Comparison of ENCODE assay signal across 8 mouse cellular contexts in the genomic region with DNA sequence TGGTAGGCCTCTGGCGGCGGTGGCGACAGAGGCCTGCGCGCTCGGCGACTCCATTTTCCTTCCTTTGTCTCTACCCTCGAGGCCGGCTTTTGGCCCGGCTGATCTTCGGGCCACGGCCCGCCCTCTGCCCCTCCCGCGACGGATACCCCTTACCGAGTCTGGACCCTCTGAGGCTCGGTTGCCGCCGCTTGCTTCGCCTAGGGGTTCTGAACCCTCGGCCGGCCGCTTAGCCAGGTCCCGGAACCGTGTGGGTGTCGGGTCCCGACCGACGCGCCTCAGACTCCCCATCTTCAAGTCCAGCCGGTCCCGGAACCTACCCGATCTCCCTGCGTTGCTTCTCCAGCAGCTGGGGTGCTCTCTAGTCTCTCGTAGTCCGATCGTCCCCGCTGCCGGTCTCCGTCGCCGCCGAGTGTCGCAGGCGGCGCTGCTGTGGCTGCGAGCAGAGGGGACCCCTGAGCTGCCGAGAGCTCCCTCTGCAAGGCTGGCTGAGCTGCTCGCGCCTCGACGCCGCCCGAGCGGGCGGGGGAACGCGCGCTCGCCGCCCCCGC. TPM values are rescaled to one million over a fixed set of nuclear protein-coding genes. Genes with fewer than 3 reads are reported as not detected.
DNase-seq lines count a peak whose midpoint lies in the region; ATAC-seq and TF ChIP-seq lines count a peak whose summit lies in the region.

A gene (minus strand): TSS at position 431 of the 548 bp plus-strand sequence.

- H3K36me3 ChIP-seq in embryonic facial prominence, embryonic 15.5 days: no peaks in the 10 kb centered on the region
- peaks cover under 1% of the 10 kb centered on the region; the same call in 1 of the 2 replicates for H3K36me3 ChIP-seq in hindbrain, embryonic 13.5 days
- H3K36me3 ChIP-seq in liver, adult 2 months (ENCODE audit: control insufficient read depth, insufficient read depth, low read length): no peaks in the 10 kb centered on the region

- DNase-seq in layer of hippocampus, adult 11-12 months (ENCODE audit: low spot score): peak; percentile 55
- DNase-seq in layer of hippocampus, adult 9-10 months (ENCODE audit: low spot score): no peak
- DNase-seq in adrenal gland, postnatal 10 days: peak; percentile 72
- peak; percentile 41 for DNase-seq in liver, adult 2 months (ENCODE audit: extremely low read depth, low read depth, low spot score)
- DNase-seq in thymus, postnatal 0 days (ENCODE audit: low spot score): peak; percentile 74

- H3K27ac ChIP-seq in embryonic facial prominence, embryonic 15.5 days (replicated peaks): peak within 1 kb of the TSS; percentile 100
- peak within 1 kb of the TSS; percentile 100 for H3K27ac ChIP-seq in hindbrain, embryonic 13.5 days
- H3K27ac ChIP-seq in liver, adult 2 months (replicated peaks; ENCODE audit: insufficient read depth, low read depth, low read length): peak within 1 kb of the TSS; percentile 97

- H3K79me2 ChIP-seq in liver, adult 2 months (ENCODE audit: control insufficient read depth, insufficient read depth, low read length): peaks cover 14% of the 10 kb centered on the region

- under 1% methylated on average over 56 of the region's 63 CpGs for WGBS in embryonic facial prominence, embryonic 15.5 days
- under 1% methylated on average over 49 of the region's 63 CpGs for WGBS in hindbrain, embryonic 13.5 days
- WGBS in liver, adult 2 months: under 1% methylated on average over 63 of the region's 63 CpGs

- peak within 1 kb of the TSS; percentile 72 for H3K4me2 ChIP-seq in embryonic facial prominence, embryonic 15.5 days (replicated peaks)
- peak within 1 kb of the TSS; percentile 94 for H3K4me2 ChIP-seq in hindbrain, embryonic 13.5 days

- peaks cover 24% of the 10 kb centered on the region for H3K4me1 ChIP-seq in embryonic facial prominence, embryonic 15.5 days
- H3K4me1 ChIP-seq in hindbrain, embryonic 13.5 days (replicated peaks): peaks cover 39% of the 10 kb centered on the region
- peaks cover 7% of the 10 kb centered on the region for H3K4me1 ChIP-seq in liver, adult 2 months (ENCODE audit: control insufficient read depth, insufficient read depth, low read length)

- peak; percentile 21; the same call in 1 of the 2 replicates for ATAC-seq in embryonic facial prominence, embryonic 15.5 days (ENCODE audit: insufficient number of reproducible peaks, low FRiP score, low TSS enrichment, low read depth)
- peak; percentile 49 for ATAC-seq in hindbrain, embryonic 13.5 days (ENCODE audit: low FRiP score)
- ATAC-seq in monocyte, adult 5-6 weeks (replicated peaks; ENCODE audit: insufficient number of reproducible peaks, low FRiP score, low TSS enrichment, poor library complexity, severe bottlenecking): peak; percentile 29

- peak within 1 kb of the TSS; percentile 92 for H3K4me3 ChIP-seq in embryonic facial prominence, embryonic 15.5 days (replicated peaks)
- H3K4me3 ChIP-seq in hindbrain, embryonic 13.5 days: peak within 1 kb of the TSS; percentile 88
- peak within 1 kb of the TSS; percentile 90 for H3K4me3 ChIP-seq in liver, adult 2 months (ENCODE audit: insufficient read depth, low read depth, low read length)

- peak within 1 kb of the TSS; percentile 93 for H3K9ac ChIP-seq in embryonic facial prominence, embryonic 15.5 days
- H3K9ac ChIP-seq in hindbrain, embryonic 13.5 days: peak within 1 kb of the TSS; percentile 99
- peak within 1 kb of the TSS; percentile 99 for H3K9ac ChIP-seq in liver, adult 2 months (ENCODE audit: low read depth, low read length)

- TF ChIP-seq CTCF in liver, adult 2 months (IDR thresholded peaks at IDR 0.05; ENCODE audit: low read depth, low read length): no peak

- TF ChIP-seq POLR2A in liver, adult 2 months (IDR thresholded peaks at IDR 0.05; ENCODE audit: extremely low read depth, insufficient read depth, low read length): no peak

- no peaks in the 10 kb centered on the region for H3K27me3 ChIP-seq in embryonic facial prominence, embryonic 15.5 days
- no peaks in the 10 kb centered on the region for H3K27me3 ChIP-seq in hindbrain, embryonic 13.5 days
- no peaks in the 10 kb centered on the region for H3K27me3 ChIP-seq in liver, adult 2 months (ENCODE audit: control insufficient read depth, insufficient read depth, low read length)

- H3K9me3 ChIP-seq in embryonic facial prominence, embryonic 15.5 days (replicated peaks): no peaks in the 10 kb centered on the region
- H3K9me3 ChIP-seq in hindbrain, embryonic 13.5 days: no peaks in the 10 kb centered on the region

RNA-seq across cellular contexts. Expression of the gene that starts here (rescaled TPM):
- 1 to 10 TPM in 1 of 2 experiments, under 1 TPM in 1; 0.97 to 1.3 TPM for total RNA-seq in adrenal gland, postnatal 10 days (2021)
- 1.7 and 2.3 TPM in 2 replicates for polyA plus RNA-seq in embryonic facial prominence, embryonic 15.5 days (2015; fragmentation: Nextera tagmentation; extraction: Ambion mirVana)
- 0.43 and 1.2 TPM in 2 replicates for polyA plus RNA-seq in hindbrain, embryonic 13.5 days (2015; fragmentation: Nextera tagmentation; extraction: Ambion mirVana)
- not detected in 2 replicates for total RNA-seq in liver, adult 2 months (2014; rRNA removed)
- not detected in 2 replicates for polyA plus RNA-seq in liver, adult 2 months (2012; rRNA removed)
- total RNA-seq in monocyte, adult 5-6 weeks (2017): 3.6 to 4.9 TPM in 2 of 3 replicates, not detected in the other
- 1.2 TPM in 2 replicates for polyA plus RNA-seq in thymus, postnatal 0 days (2015; fragmentation: Nextera tagmentation; extraction: Ambion mirVana)

Comparison
In these comparisons a context has a peak if more than half of its experiments do, and no peak if none do; other contexts are left out.
1. Peak in DNase-seq, H3K4me3 ChIP-seq, H3K27ac ChIP-seq and H3K9ac ChIP-seq in liver, adult 2 months; RNA of the gene not detected or under 1 TPM.